Mouse (Mus musculus) CH12.LX (cell line): ENCODE data around the gene Cldn11. TPM values are rescaled to one million over a fixed set of nuclear protein-coding genes. Genes with fewer than 3 reads are reported as not detected.
"Not testable (repeated sequence)": the region's sequence is repeated elsewhere in the genome, so short reads cannot be mapped to it uniquely, and the experiment has no call there.

ENCODE experiments used
- DNase-seq: peaks from one replicate; pipeline ENCODE4 v3.0.0-alpha.2; 2013; ENCODE audit errors: extremely low read depth
- H3K27ac ChIP-seq: 2 replicates; pipeline ENCODE4 v1.5.1; 2012; ENCODE audit warnings: low read depth, mild to moderate bottlenecking, control low read depth, moderate library complexity; ENCODE audit not compliant: insufficient read depth
- H3K27me3 ChIP-seq: replicated peaks from 2 replicates; pipeline ENCODE3; 2012; ENCODE audit warnings: inconsistent platforms
- H3K36me3 ChIP-seq, 2 experiments: replicated peaks in 1 of 2; 2 replicates each; pipeline versions ENCODE3 to v1.6.1; 2012; ENCODE audit warnings: inconsistent platforms in 1 of 2, low read length in 1 of 2, mild to moderate bottlenecking in 1 of 2, mixed read lengths in 1 of 2, moderate library complexity in 1 of 2; ENCODE audit not compliant: control insufficient read depth in 1 of 2, insufficient read depth in 1 of 2
- H3K4me1 ChIP-seq, 2 experiments: 2 replicates each; pipeline ENCODE4 v1.6.1; 2012; ENCODE audit warnings: inconsistent platforms in 1 of 2, moderate library complexity in 1 of 2; ENCODE audit not compliant: insufficient read depth in 2 of 2, control insufficient read depth in 1 of 2
- H3K4me2 ChIP-seq: 2 replicates; pipeline ENCODE4 v1.6.1; 2012; ENCODE audit warnings: low read depth, mild to moderate bottlenecking, control low read depth; ENCODE audit not compliant: poor library complexity, insufficient read depth, severe bottlenecking
- H3K4me3 ChIP-seq, 3 experiments: fragments of 150-350 bp in 1 of 3; sonication (generic) in 1 of 3; replicated peaks in 1 of 3; 2 replicates each; pipeline versions ENCODE3 to v1.5.1; 2011 to 2012; ENCODE audit warnings: low read depth in 2 of 3, low read length in 2 of 3, mild to moderate bottlenecking in 2 of 3, moderate library complexity in 2 of 3, control low read depth in 1 of 3, improper control_type of control experiment in 1 of 3, inconsistent platforms in 1 of 3, mixed read lengths in 1 of 3; ENCODE audit not compliant: poor library complexity in 1 of 3
- H3K79me2 ChIP-seq: replicated peaks from 2 replicates; pipeline ENCODE4 v1.6.1; 2012; ENCODE audit warnings: mild to moderate bottlenecking, moderate library complexity; ENCODE audit not compliant: control insufficient read depth, poor library complexity, insufficient read depth, severe bottlenecking; ENCODE audit errors: extremely low read depth
- H3K9ac ChIP-seq: 2 replicates; pipeline ENCODE4 v1.6.1; 2012; ENCODE audit warnings: low read depth, mild to moderate bottlenecking, control low read depth, moderate library complexity; ENCODE audit not compliant: insufficient read depth
- H3K9me3 ChIP-seq: replicated peaks from 2 replicates; pipeline ENCODE3; 2012; ENCODE audit warnings: low read length, inconsistent platforms, mixed read lengths
- CHD1 ChIP-seq: IDR thresholded peaks from 2 replicates; pipeline ENCODE4 v1.6.1; 2012; ENCODE audit warnings: low read depth, low read length, improper control_type of control experiment, inconsistent platforms
- CTCF ChIP-seq, 2 experiments: IDR thresholded peaks in 1 of 2; conservative IDR thresholded peaks in 1 of 2; 2 replicates each; pipeline ENCODE4 v1.5.1; 2011 to 2012; ENCODE audit warnings: low read depth in 2 of 2, low read length in 2 of 2, improper control_type of control experiment in 1 of 2, inconsistent platforms in 1 of 2, mild to moderate bottlenecking in 1 of 2, moderate library complexity in 1 of 2
- E2F4 ChIP-seq: IDR thresholded peaks from 2 replicates; pipeline ENCODE4 v1.6.1; 2011; ENCODE audit warnings: low read depth, low read length, improper control_type of control experiment; ENCODE audit not compliant: insufficient replicate concordance
- ELF1 ChIP-seq: IDR thresholded peaks from 2 replicates; pipeline ENCODE4 v1.6.1; 2014; ENCODE audit warnings: low read depth, mild to moderate bottlenecking, inconsistent platforms, low read length, improper control_type of control experiment
- ETS1 ChIP-seq: conservative IDR thresholded peaks from 2 replicates; pipeline ENCODE4 v1.6.1; 2012; ENCODE audit warnings: low read depth, mild to moderate bottlenecking, inconsistent platforms, low read length, improper control_type of control experiment, moderate library complexity
- GABPA ChIP-seq: IDR thresholded peaks from 2 replicates; pipeline ENCODE4 v1.6.1; 2012; ENCODE audit warnings: low read depth, low read length, improper control_type of control experiment, inconsistent platforms; ENCODE audit not compliant: insufficient replicate concordance
- HCFC1 ChIP-seq: IDR thresholded peaks from 2 replicates; pipeline ENCODE4 v1.6.1; 2012; ENCODE audit warnings: low read depth, mild to moderate bottlenecking, inconsistent platforms, low read length, improper control_type of control experiment
- JUN ChIP-seq: IDR thresholded peaks from 2 replicates; pipeline ENCODE4 v1.6.1; 2011; ENCODE audit warnings: low read depth, mild to moderate bottlenecking, low read length, improper control_type of control experiment, moderate library complexity; ENCODE audit not compliant: insufficient read depth
- JUND ChIP-seq: conservative IDR thresholded peaks from 2 replicates; pipeline ENCODE4 v1.6.1; 2011; ENCODE audit warnings: low read depth, low read length, improper control_type of control experiment
- MAFK ChIP-seq: IDR thresholded peaks from 2 replicates; pipeline ENCODE4 v1.6.1; 2011; ENCODE audit warnings: low read length, improper control_type of control experiment; ENCODE audit not compliant: insufficient replicate concordance
- MAZ ChIP-seq: IDR thresholded peaks from 2 replicates; pipeline ENCODE4 v1.6.1; 2012; ENCODE audit warnings: low read depth, mild to moderate bottlenecking, inconsistent platforms, low read length, improper control_type of control experiment, moderate library complexity
- MXI1 ChIP-seq: IDR thresholded peaks from 2 replicates; pipeline ENCODE4 v1.6.1; 2011; ENCODE audit warnings: mild to moderate bottlenecking, low read depth, low read length, improper control_type of control experiment
- MYC ChIP-seq: IDR thresholded peaks from 2 replicates; pipeline ENCODE4 v1.6.1; 2011; ENCODE audit warnings: low read depth, mild to moderate bottlenecking, improper control_type of control experiment, low read length
- NELFE ChIP-seq: IDR thresholded peaks from 2 replicates; pipeline ENCODE4 v1.6.1; 2011; ENCODE audit warnings: low read depth, low read length, improper control_type of control experiment
- PAX5 ChIP-seq: IDR thresholded peaks from 2 replicates; pipeline ENCODE4 v1.6.1; 2012; ENCODE audit warnings: low read length, inconsistent platforms, mixed read lengths
- POLR2A ChIP-seq: IDR thresholded peaks from 2 replicates; pipeline ENCODE4 v1.6.1; 2011; ENCODE audit warnings: low read depth, mild to moderate bottlenecking, improper control_type of control experiment, low read length
- RCOR1 ChIP-seq: conservative IDR thresholded peaks from 2 replicates; pipeline ENCODE4 v1.6.1; 2012; ENCODE audit warnings: low read depth, mild to moderate bottlenecking, inconsistent platforms, low read length, improper control_type of control experiment
- SIN3A ChIP-seq: IDR thresholded peaks from 2 replicates; pipeline ENCODE4 v1.6.1; 2012; ENCODE audit warnings: low read length, improper control_type of control experiment, inconsistent platforms
- TBP ChIP-seq: conservative IDR thresholded peaks from 2 replicates; pipeline ENCODE4 v1.6.1; 2011; ENCODE audit warnings: low read depth, low read length, improper control_type of control experiment
- USF1 ChIP-seq: IDR thresholded peaks from 2 replicates; pipeline ENCODE4 v1.6.1; 2014; ENCODE audit warnings: low read depth, mild to moderate bottlenecking, inconsistent platforms, low read length, improper control_type of control experiment
- ZC3H11A ChIP-seq: IDR thresholded peaks from 2 replicates; pipeline ENCODE4 v1.6.1; 2012; ENCODE audit warnings: low read depth, mild to moderate bottlenecking, inconsistent platforms, low read length, improper control_type of control experiment
- ZKSCAN1 ChIP-seq: IDR thresholded peaks from 2 replicates; pipeline ENCODE4 v1.6.1; 2012; ENCODE audit warnings: low read depth, inconsistent platforms, low read length, improper control_type of control experiment, borderline replicate concordance
- ZNF384 ChIP-seq: IDR thresholded peaks from 2 replicates; pipeline ENCODE4 v1.6.1; 2012; ENCODE audit warnings: low read depth, low read length, improper control_type of control experiment, inconsistent platforms
- dilution Hi-C: fragments of 300-500 bp; cut with MboI; formaldehyde crosslinking; loops from 2 replicates; pipeline ENCODE4 v1.14.3; 2020; ENCODE audit warnings: low sequenced_read_pairs; ENCODE audit not compliant: extremely low pct_unique_long_range_greater_than_20kb, extremely low pct_ligation_motif_present
- in situ Hi-C: fragments of 300-500 bp; cut with MboI; formaldehyde crosslinking; loops from 3 replicates; pipeline ENCODE4 v1.14.3; 2019; ENCODE audit warnings: low sequenced_read_pairs, low pct_ligation_motif_present, low pct_unique_long_range_greater_than_20kb, mixed read lengths
- polyA plus RNA-seq: library from polyadenylated mRNA; unstranded; fragments of >175 nt; gene quantifications from 2 replicates; pipeline ENCODE4 v1.2.1, GENCODE M21; 2012; ENCODE audit warnings: low read depth; ENCODE audit not compliant: insufficient read length
- total RNA-seq, 2 experiments: library from RNA; depleted of rRNA; stranded (reverse); fragments of 300-350 nt in 1 of 2; fragments of >200 nt in 1 of 2; gene quantifications; 2 replicates each; pipeline ENCODE4 v1.2.3; 2012 to 2014

Gene Cldn11
- total and polyA plus RNA-seq, 3 experiments: not detected

GRCm38 (mm10) chr3:31134246-31134645 lies 15.5 kb upstream of the Cldn11 start:
- Histone ChIP-seq H3K4me1 (peaks cover 5 to 13% of the 10 kb centered on the region in 2 experiments; a peak in 3 of 4 replicates), H3K9me3 (no peaks in the 10 kb centered on the region), H3K4me2 (no peak overlapping the region), H3K27me3 (no peaks in the 10 kb centered on the region), H3K27ac (no peak overlapping the region), H3K4me3 (no peak overlapping the region), H3K36me3 (no peaks in the 10 kb centered on the region), H3K9ac (no peak overlapping the region), H3K79me2 (no peaks in the 10 kb centered on the region)
- dilution Hi-C loops (no loop called here), in situ Hi-C loops (loop anchor here (25.0 kb wide), 1 partner anchor 272 kb away; the partner anchor contains the start of gene Gpr160)
- TF ChIP-seq ZKSCAN1 (no peak), JUND (no peak), CHD1 (no peak), E2F4 (no peak), ZNF384 (no peak), RCOR1 (no peak), USF1 (no peak), SIN3A (no peak), ZC3H11A (no peak), MXI1 (no peak), HCFC1 (no peak), JUN (no peak), TBP (no peak), PAX5 (no peak), MAZ (no peak)
- DNase-seq: no peak

- dilution Hi-C loops (no loop called here), in situ Hi-C loops (loop anchor here (5.0 to 25.0 kb wide), 3 partner anchors 32 to 272 kb away; partner anchors contain the start of gene Gpr160)
- Histone ChIP-seq H3K36me3 (no peaks in the 10 kb centered on the region), H3K27ac (no peak overlapping the region), H3K79me2 (no peaks in the 10 kb centered on the region), H3K27me3 (no peaks in the 10 kb centered on the region), H3K9ac (no peak overlapping the region), H3K4me3 (no peak overlapping the region), H3K9me3 (no peaks in the 10 kb centered on the region), H3K4me1 (peaks cover 7 to 16% of the 10 kb centered on the region in 2 experiments), H3K4me2 (no peak overlapping the region)
- no peak for DNase-seq
- TF ChIP-seq JUN (no peak), ETS1 (no peak), NELFE (no peak), CTCF (conservative IDR thresholded peaks at IDR 0.05 in 1 of 2, IDR thresholded peaks at IDR 0.05 in 1 of 2; ENCODE audit: low read depth in 2 of 2, low read length in 2 of 2) (no peak), GABPA (no peak), POLR2A (no peak), RCOR1 (no peak), JUND (no peak), ELF1 (no peak), MYC (no peak), TBP (no peak), MAFK (no peak), HCFC1 (no peak), ZC3H11A (no peak)
Measured at GRCm38 (mm10) chr3:31134696-31135095, 15.0 kb upstream of the Cldn11 start.

GRCm38 (mm10) chr3:31136591-31136990 lies 13.1 kb upstream of the Cldn11 start:
- H3K27me3 ChIP-seq, H3K9ac ChIP-seq, H3K79me2 ChIP-seq, H3K36me3 ChIP-seq, H3K4me3 ChIP-seq, H3K27ac ChIP-seq, DNase-seq, dilution Hi-C loops, H3K9me3 ChIP-seq, H3K4me2 ChIP-seq: not testable (repeated sequence)
- in situ Hi-C loops: loop anchor here (5.0 to 25.0 kb wide), 3 partner anchors 34 to 274 kb away; partner anchors contain the start of gene Gpr160
- H3K4me1 ChIP-seq: peaks cover 8 to 16% of the 10 kb centered on the region in 2 experiments
